Mouse (Mus musculus) E14TG2a.4 (cell line): ENCODE measurements around the gene Nt5c2.

ENCODE experiments used
- H3K27me3 ChIP-seq: 2 replicates; pipeline ENCODE4 v1.6.1; 2014; ENCODE audit warnings: low read length, control low read depth; ENCODE audit not compliant: insufficient read depth
- H3K36me3 ChIP-seq: 2 replicates; pipeline ENCODE4 v1.6.1; 2014; ENCODE audit warnings: low read length, control low read depth; ENCODE audit not compliant: insufficient read depth
- H3K4me1 ChIP-seq: replicated peaks from 2 replicates; pipeline ENCODE4 v1.6.1; 2014; ENCODE audit warnings: low read depth, low read length, control low read depth
- H3K4me3 ChIP-seq: replicated peaks from 2 replicates; pipeline ENCODE4 v1.5.1; 2014; ENCODE audit warnings: mild to moderate bottlenecking, low read length
- H3K9me3 ChIP-seq: 2 replicates; pipeline ENCODE4 v1.6.1; 2014; ENCODE audit warnings: low read length, control low read depth
- CTCF ChIP-seq: conservative IDR thresholded peaks from 2 replicates; pipeline ENCODE4 v1.5.1; 2014; ENCODE audit warnings: low read length
- NANOG ChIP-seq: IDR thresholded peaks from 2 replicates; pipeline ENCODE4 v1.6.1; 2014; ENCODE audit warnings: borderline replicate concordance, low read length, mixed read lengths
- POU5F1 ChIP-seq: IDR thresholded peaks from 2 replicates; pipeline ENCODE4 v1.6.1; 2014; ENCODE audit warnings: low read length, borderline replicate concordance

The Nt5c2 gene

DNA sequence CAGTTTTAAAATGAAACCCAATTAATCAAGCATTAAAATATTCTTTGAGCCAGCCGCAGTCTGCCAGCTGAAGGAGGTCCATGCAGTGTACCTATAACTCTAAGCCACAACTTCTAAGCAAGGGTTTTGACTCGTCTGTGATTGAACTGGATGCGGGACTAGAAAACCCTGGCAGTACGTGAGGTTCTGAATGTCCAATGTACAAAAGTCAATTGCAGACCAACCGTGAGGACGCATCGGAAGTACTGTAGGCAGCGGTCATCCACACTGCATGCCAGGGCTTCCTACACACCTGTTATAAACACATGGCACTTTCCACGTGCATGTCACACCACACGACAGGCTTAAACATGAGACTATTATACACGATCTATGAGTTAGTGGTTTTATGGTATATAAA, 101.3 kb downstream of the Nt5c2 start:
- 0 out of 2 replicates have a peak, but pooled peaks cover 5% of the 10 kb centered on the region for H3K36me3 ChIP-seq

GRCm38 (mm10) chr19:46911492-46911891, 103.5 kb downstream of the Nt5c2 start:
- no peaks in the 10 kb centered on the region for H3K9me3 ChIP-seq
- H3K4me1 ChIP-seq, result peaks cover 16% of the 10 kb centered on the region
- TF ChIP-seq NANOG, result no peak
- H3K4me3 ChIP-seq, result no peak overlapping the region
- 0 out of 2 replicates have a peak, but pooled peaks cover 5% of the 10 kb centered on the region for H3K36me3 ChIP-seq
- H3K27me3 ChIP-seq, result no peaks in the 10 kb centered on the region

More for the DNA sequence above, 101.3 kb downstream of the Nt5c2 start:
- Histone ChIP-seq H3K4me3 (no peak overlapping the region), H3K27me3 (no peaks in the 10 kb centered on the region), H3K9me3 (no peaks in the 10 kb centered on the region), H3K4me1 (peaks cover 16% of the 10 kb centered on the region)
- TF ChIP-seq NANOG (no peak), CTCF (no peak), POU5F1 (no peak)

- Histone ChIP-seq H3K4me3 (no peak overlapping the region), H3K4me1 (peaks cover 7% of the 10 kb centered on the region), H3K9me3 (no peaks in the 10 kb centered on the region), H3K36me3 (0 out of 2 replicates have a peak, but pooled peaks cover 10% of the 10 kb centered on the region), H3K27me3 (no peaks in the 10 kb centered on the region)
- no peak for TF ChIP-seq CTCF
- no peak for TF ChIP-seq NANOG
- TF ChIP-seq POU5F1, result no peak
These were observed 106.0 kb downstream of the Nt5c2 start for GRCm38 (mm10) chr19:46908977-46909376.

DNA sequence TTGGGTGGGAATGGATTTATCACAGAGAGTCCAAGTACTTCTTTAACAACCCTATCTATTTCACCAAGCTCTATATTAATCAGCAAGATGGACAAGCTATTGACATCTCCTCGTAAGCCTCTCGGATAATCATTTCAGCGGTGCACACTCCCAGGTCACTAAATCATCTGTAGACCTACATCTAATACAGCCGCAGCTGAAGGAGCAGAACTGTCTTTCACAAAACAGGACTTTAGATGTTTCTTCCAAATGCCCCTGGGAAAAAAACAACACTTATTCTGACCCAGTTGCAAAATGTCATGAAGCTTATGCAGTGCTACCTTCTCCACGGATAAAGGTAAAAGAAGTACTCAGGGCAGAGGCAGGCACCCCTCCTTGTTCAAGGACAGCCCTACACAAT, 106.7 kb downstream of the Nt5c2 start:
- Histone ChIP-seq H3K4me3 (no peak overlapping the region), H3K9me3 (no peaks in the 10 kb centered on the region), H3K4me1 (peaks cover 7% of the 10 kb centered on the region), H3K36me3 (0 out of 2 replicates have a peak, but pooled peaks cover 12% of the 10 kb centered on the region), H3K27me3 (no peaks in the 10 kb centered on the region)
- TF ChIP-seq CTCF, result no peak
- TF ChIP-seq POU5F1, result no peak

- Histone ChIP-seq H3K36me3 (0 out of 2 replicates have a peak, but pooled peaks cover 7% of the 10 kb centered on the region), H3K9me3 (no peaks in the 10 kb centered on the region), H3K4me3 (no peak overlapping the region), H3K27me3 (no peaks in the 10 kb centered on the region), H3K4me1 (peaks cover 7% of the 10 kb centered on the region)
- TF ChIP-seq CTCF, result no peak
- TF ChIP-seq POU5F1, result no peak
- no peak for TF ChIP-seq NANOG
These were observed 109.0 kb downstream of the Nt5c2 start for GRCm38 (mm10) chr19:46905971-46906370.

DNA sequence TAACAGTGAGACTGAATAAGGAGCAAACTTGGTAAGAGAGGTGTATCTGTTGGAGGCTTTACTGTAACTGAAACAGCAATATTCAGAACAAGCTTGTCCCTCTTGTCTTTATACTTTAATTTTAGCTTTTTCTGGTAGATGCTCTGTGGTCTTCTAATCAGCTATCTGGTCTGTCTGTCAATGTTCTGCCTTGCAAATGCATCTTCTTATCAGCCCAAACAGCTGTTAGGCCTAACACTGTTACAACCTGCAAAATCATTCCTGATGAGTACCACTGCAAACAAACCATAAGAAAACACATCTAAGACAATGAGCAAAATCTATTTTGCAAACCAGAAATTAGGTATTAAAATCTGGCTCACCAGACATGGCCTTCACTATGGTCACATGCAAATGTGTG, 109.6 kb downstream of the Nt5c2 start:
- Histone ChIP-seq H3K36me3 (0 out of 2 replicates have a peak, but pooled peaks cover 7% of the 10 kb centered on the region), H3K27me3 (no peaks in the 10 kb centered on the region), H3K4me1 (peaks cover 7% of the 10 kb centered on the region), H3K9me3 (no peaks in the 10 kb centered on the region), H3K4me3 (no peak overlapping the region)
- no peak for TF ChIP-seq NANOG
- TF ChIP-seq POU5F1, result no peak
- no peak for TF ChIP-seq CTCF

DNA sequence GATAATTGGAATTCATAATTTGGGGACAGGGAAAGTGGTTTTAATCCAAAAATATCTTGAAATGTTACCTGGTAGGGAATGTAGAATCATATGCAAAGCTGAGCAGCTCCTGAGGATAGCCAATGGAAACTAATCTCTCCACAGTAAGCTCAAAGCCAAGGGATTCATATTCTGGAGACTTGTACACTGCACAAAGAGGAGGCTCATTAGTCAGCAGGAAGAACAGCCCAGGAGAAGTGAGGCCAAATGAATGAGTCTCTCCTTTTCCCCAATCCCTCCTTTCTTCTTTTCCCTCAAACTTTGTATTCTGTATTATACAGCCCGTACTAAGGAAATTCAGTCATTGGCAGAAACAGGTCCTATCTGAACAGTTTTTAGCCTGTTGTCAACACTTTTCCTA, 110.0 kb downstream of the Nt5c2 start:
- Histone ChIP-seq H3K4me3 (no peak overlapping the region), H3K9me3 (no peaks in the 10 kb centered on the region), H3K4me1 (peaks cover 7% of the 10 kb centered on the region), H3K36me3 (0 out of 2 replicates have a peak, but pooled peaks cover 7% of the 10 kb centered on the region), H3K27me3 (no peaks in the 10 kb centered on the region)
- no peak for TF ChIP-seq CTCF
- TF ChIP-seq POU5F1, result no peak
- TF ChIP-seq NANOG, result no peak

DNA sequence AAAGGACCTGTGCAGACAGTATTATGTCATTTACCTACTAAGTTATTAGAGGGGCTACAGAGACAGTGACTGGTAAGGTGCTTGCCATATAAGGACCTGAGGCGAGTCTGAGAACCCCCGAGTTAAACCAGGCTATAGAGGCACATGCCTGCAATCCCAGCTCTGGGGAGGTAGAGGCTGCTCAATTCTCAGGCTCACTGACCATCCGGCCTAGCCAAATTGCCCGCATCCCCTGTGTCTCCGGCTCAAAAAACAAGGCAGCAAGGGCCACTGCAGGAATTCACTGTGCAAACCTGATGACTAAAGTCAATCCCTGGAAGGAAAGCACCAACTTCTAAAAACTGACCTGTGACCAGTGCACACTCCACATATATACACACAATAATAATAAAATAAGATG, 111.6 kb downstream of the Nt5c2 start:
- no peaks in the 10 kb centered on the region for H3K4me1 ChIP-seq
- no peaks in the 10 kb centered on the region for H3K27me3 ChIP-seq
- H3K9me3 ChIP-seq, result no peaks in the 10 kb centered on the region
- TF ChIP-seq CTCF (no peak), POU5F1 (no peak), NANOG (no peak)
- no peak overlapping the region for H3K4me3 ChIP-seq
- peaks cover 18% of the 10 kb centered on the region for H3K36me3 ChIP-seq

DNA sequence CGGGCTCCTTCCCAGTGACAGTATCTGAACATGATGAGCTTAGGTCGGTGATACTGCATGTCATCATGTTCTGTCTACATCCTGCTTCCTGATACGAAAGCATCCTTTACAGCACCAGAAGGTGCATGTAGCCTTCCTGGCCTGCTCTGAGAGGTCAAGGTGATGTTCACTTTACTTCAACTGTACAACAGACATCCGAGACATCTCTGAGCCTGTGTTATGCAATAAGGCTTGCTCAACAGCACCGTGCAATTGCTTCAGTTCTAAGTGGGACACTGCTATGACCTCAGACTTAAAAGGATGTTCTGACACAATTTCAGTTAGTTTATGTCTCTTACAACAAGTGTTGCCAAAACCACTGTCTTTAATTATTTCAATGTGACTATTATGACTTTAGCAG, 113.6 kb downstream of the Nt5c2 start:
- TF ChIP-seq POU5F1, result no peak
- TF ChIP-seq CTCF, result no peak
- TF ChIP-seq NANOG, result no peak
- H3K36me3 ChIP-seq, result peaks cover 33% of the 10 kb centered on the region
- no peaks in the 10 kb centered on the region for H3K27me3 ChIP-seq
- H3K4me3 ChIP-seq, result no peak overlapping the region
- peaks cover 5% of the 10 kb centered on the region for H3K9me3 ChIP-seq
- H3K4me1 ChIP-seq, result no peaks in the 10 kb centered on the region
